31 mouse cellular contexts compared by ENCODE assay signal in genomic region chr2:37769793-37770192, GRCm38 (mm10). TPM values are rescaled to one million over a fixed set of nuclear protein-coding genes. Genes with fewer than 3 reads are reported as not detected.
DNase-seq lines count a peak whose midpoint lies in the region; ATAC-seq lines count a peak whose summit lies in the region.
"Had no signal": no experiment of that assay in that cellular context is flagged by ENCODE, and none has a peak within 500 bp of the region (broad histone marks: within the 10 kb centered on the region; RNA-seq: fewer than 3 reads in every experiment).

No protein-coding gene starts in this region.

- no peak for ATAC-seq in midbrain, embryonic 11.5 days (ENCODE audit: low FRiP score)
- ATAC-seq in midbrain, embryonic 13.5 days: no peak
- no peak for ATAC-seq in limb, embryonic 15.5 days (ENCODE audit: insufficient number of reproducible peaks, low FRiP score, low TSS enrichment, low read depth)
- ATAC-seq: intestine, postnatal 0 days; midbrain, embryonic 15.5 days had no signal

- no peak overlapping the region for H3K9ac ChIP-seq in midbrain, embryonic 11.5 days (ENCODE audit: low read length)
- H3K9ac ChIP-seq in midbrain, embryonic 13.5 days (replicated peaks): no peak overlapping the region
- H3K9ac ChIP-seq in limb, embryonic 15.5 days: no peak overlapping the region
- H3K9ac ChIP-seq: forebrain, embryonic 15.5 days; heart, embryonic 12.5 days; hindbrain, embryonic 14.5 days; liver, embryonic 14.5 days; lung, embryonic 14.5 days; midbrain, embryonic 15.5 days; neural tube, embryonic 15.5 days had no signal

- peaks cover 3% of the 10 kb centered on the region; the same call in 1 of the 2 replicates for H3K27me3 ChIP-seq in midbrain, embryonic 11.5 days (ENCODE audit: control insufficient read depth, insufficient read depth, low read length)
- H3K27me3 ChIP-seq in midbrain, embryonic 13.5 days: peaks cover 4% of the 10 kb centered on the region; the same call in 1 of the 2 replicates
- H3K27me3 ChIP-seq in limb, embryonic 15.5 days: peaks cover 4% of the 10 kb centered on the region; the same call in 1 of the 2 replicates
- H3K27me3 ChIP-seq in heart, embryonic 10.5 days (ENCODE audit: insufficient read depth, poor library complexity, severe bottlenecking): no peaks in the 10 kb centered on the region
- H3K27me3 ChIP-seq: forebrain, embryonic 15.5 days; heart, embryonic 12.5 days; neural tube, embryonic 15.5 days had no signal

- H3K4me2 ChIP-seq in midbrain, embryonic 11.5 days: no peak overlapping the region
- no peak overlapping the region for H3K4me2 ChIP-seq in midbrain, embryonic 13.5 days (replicated peaks)
- no peak overlapping the region for H3K4me2 ChIP-seq in limb, embryonic 15.5 days
- H3K4me2 ChIP-seq: forebrain, embryonic 15.5 days; heart, embryonic 12.5 days; hindbrain, embryonic 14.5 days; lung, embryonic 14.5 days; midbrain, embryonic 15.5 days; neural tube, embryonic 15.5 days had no signal

- H3K4me1 ChIP-seq in midbrain, embryonic 11.5 days (ENCODE audit: control insufficient read depth, insufficient read depth, low read length): peaks cover 26% of the 10 kb centered on the region
- H3K4me1 ChIP-seq in midbrain, embryonic 13.5 days (replicated peaks): peaks cover 55% of the 10 kb centered on the region
- H3K4me1 ChIP-seq in limb, embryonic 15.5 days: peaks cover 70% of the 10 kb centered on the region
- H3K4me1 ChIP-seq in heart, embryonic 10.5 days: peaks cover 55% of the 10 kb centered on the region

- no peak overlapping the region for H3K4me3 ChIP-seq in midbrain, embryonic 11.5 days (ENCODE audit: low read depth, low read length)
- H3K4me3 ChIP-seq in midbrain, embryonic 13.5 days (replicated peaks): no peak overlapping the region
- H3K4me3 ChIP-seq in limb, embryonic 15.5 days: no peak overlapping the region
- no peak overlapping the region for H3K4me3 ChIP-seq in heart, embryonic 10.5 days
- H3K4me3 ChIP-seq: forebrain, embryonic 10.5 days; forebrain, embryonic 15.5 days; heart, embryonic 12.5 days; midbrain, embryonic 15.5 days; neural tube, embryonic 15.5 days had no signal

- 89% methylated on average over 8 of the region's 8 CpGs for WGBS in midbrain, embryonic 11.5 days
- WGBS in midbrain, embryonic 13.5 days: 84% methylated on average over 8 of the region's 8 CpGs
- WGBS in limb, embryonic 15.5 days: 78% methylated on average over 8 of the region's 8 CpGs
- WGBS in heart, embryonic 10.5 days: 86% methylated on average over 8 of the region's 8 CpGs

- H3K9me3 ChIP-seq in midbrain, embryonic 11.5 days (ENCODE audit: control insufficient read depth, low read length): no peaks in the 10 kb centered on the region
- H3K9me3 ChIP-seq in midbrain, embryonic 13.5 days: no peaks in the 10 kb centered on the region
- H3K9me3 ChIP-seq in limb, embryonic 15.5 days: no peaks in the 10 kb centered on the region
- no peaks in the 10 kb centered on the region for H3K9me3 ChIP-seq in heart, embryonic 10.5 days
- H3K9me3 ChIP-seq: forebrain, embryonic 10.5 days; forebrain, embryonic 15.5 days; heart, embryonic 12.5 days; midbrain, embryonic 15.5 days; neural tube, embryonic 15.5 days had no signal

- DNase-seq in adrenal gland, adult (ENCODE audit: inconsistent age in 2 of 2, low spot score in 1 of 2): peak; percentile 45 to 50
- DNase-seq in adrenal gland, adult 18-20 months (ENCODE audit: low spot score in 2 of 2): no peak
- DNase-seq in midbrain, embryonic 11.5 days (ENCODE audit: low spot score, missing footprints): peak; percentile 84
- peak; percentile 69 for DNase-seq in Muller cell, postnatal 12 days (ENCODE audit: inconsistent ontology term)
- DNase-seq in heart, embryonic 10.5 days (ENCODE audit: low spot score): no peak
- DNase-seq in kidney, postnatal 36 days: no peak
- DNase-seq: cerebellum, adult 2 months; cerebellum, postnatal 14 days; gastrocnemius, postnatal 36 days; heart, adult 18-20 months; kidney, adult 9 months; kidney, postnatal 14 days; liver; lung, embryonic 14.5 days; lung, postnatal 14 days; right cerebral cortex, postnatal 4 days; thymus, adult 18-20 months; thymus, postnatal 25 days had no signal

- H3K27ac ChIP-seq in midbrain, embryonic 11.5 days (ENCODE audit: low read depth, low read length): no peak overlapping the region
- H3K27ac ChIP-seq in midbrain, embryonic 13.5 days: no peak overlapping the region
- peak overlapping the region; percentile 79 for H3K27ac ChIP-seq in limb, embryonic 15.5 days
- no peak overlapping the region for H3K27ac ChIP-seq in heart, embryonic 10.5 days
- H3K27ac ChIP-seq: forebrain, embryonic 15.5 days; hindbrain, embryonic 14.5 days; liver, embryonic 14.5 days; midbrain, embryonic 15.5 days; neural tube, embryonic 15.5 days; stomach, postnatal 0 days had no signal

- no peaks in the 10 kb centered on the region for H3K36me3 ChIP-seq in midbrain, embryonic 11.5 days (ENCODE audit: control insufficient read depth, insufficient read depth, low read length)
- H3K36me3 ChIP-seq in midbrain, embryonic 13.5 days: no peaks in the 10 kb centered on the region
- no peaks in the 10 kb centered on the region for H3K36me3 ChIP-seq in limb, embryonic 15.5 days
- no peaks in the 10 kb centered on the region for H3K36me3 ChIP-seq in heart, embryonic 10.5 days
- H3K36me3 ChIP-seq: forebrain, embryonic 10.5 days; forebrain, embryonic 15.5 days; heart, embryonic 12.5 days; midbrain, embryonic 15.5 days; neural tube, embryonic 15.5 days had no signal

RNA-seq across cellular contexts. Expression of gene Crb2, which starts 6.3 kb away (rescaled TPM):
- total RNA-seq in adrenal gland, adult 18-20 months (2021): under 1 TPM; 0.33 to 0.38 TPM
- polyA plus RNA-seq in midbrain, embryonic 11.5 days (2014; fragmentation: Nextera tagmentation; extraction: Ambion mirVana): 10.9 and 14.6 TPM in 2 replicates
- polyA plus RNA-seq in midbrain, embryonic 13.5 days (2015; fragmentation: Nextera tagmentation; extraction: Ambion mirVana): 8.5 and 10.3 TPM in 2 replicates
- 0.31 and 0.36 TPM in 2 replicates for polyA plus RNA-seq in limb, embryonic 15.5 days (2015; fragmentation: Nextera tagmentation; extraction: Ambion mirVana)
- 15.2 and 18.5 TPM in 2 replicates for polyA plus RNA-seq in heart, embryonic 10.5 days (2016; fragmentation: Nextera tagmentation; extraction: Ambion mirVana)
- total RNA-seq: hematopoietic stem cell, adult 5-6 weeks; megakaryocyte progenitor cell, adult 5-6 weeks had no signal

Comparison
In these comparisons a context has a peak if more than half of its experiments do, and no peak if none do; other contexts are left out.
1. DNase-seq: peak in adrenal gland, adult (2 of 2), midbrain, embryonic 11.5 days (single experiment) and Muller cell, postnatal 12 days (single experiment); none in adrenal gland, adult 18-20 months (0 of 2), heart, embryonic 10.5 days (single experiment) and kidney, postnatal 36 days (0 of 2).